Mouse (Mus musculus) lung, embryonic 14.5 days (tissue): ENCODE data around the gene Arid1b. TPM values are rescaled to one million over a fixed set of nuclear protein-coding genes. Genes with fewer than 3 reads are reported as not detected.
A peak's percentile ranks its signal among the peaks of the same experiment; 100 is the strongest.

Experiments used
- ATAC-seq: fragments of 200-750 bp; cut with Nextera tagmentation; 2 replicates; pipeline ENCODE4 v1.8.0; 2017; ENCODE audit warnings: mild to moderate bottlenecking, moderate TSS enrichment, moderate library complexity; ENCODE audit not compliant: insufficient read depth
- DNase-seq: peaks from one replicate; pipeline ENCODE4 v3.0.0-alpha.2; 2015
- H3K27ac ChIP-seq: fragments of 300-500 bp; sonication (generic); 2 replicates; pipeline ENCODE4 v1.5.1; 2014; ENCODE audit warnings: low read depth, mild to moderate bottlenecking, moderate library complexity
- H3K27me3 ChIP-seq: fragments of 300-500 bp; sonication (generic); 2 replicates; pipeline ENCODE4 v1.6.1; 2014; ENCODE audit warnings: low read length, control low read depth; ENCODE audit not compliant: insufficient read depth
- H3K36me3 ChIP-seq: fragments of 300-500 bp; sonication (generic); 2 replicates; pipeline ENCODE4 v1.6.1; 2014; ENCODE audit warnings: control low read depth; ENCODE audit not compliant: insufficient read depth
- H3K4me1 ChIP-seq: fragments of 300-500 bp; sonication (generic); 2 replicates; pipeline ENCODE4 v1.6.1; 2014; ENCODE audit warnings: antibody characterized with exemption, control low read depth; ENCODE audit not compliant: insufficient read depth
- H3K4me2 ChIP-seq: fragments of 300-500 bp; sonication (generic); 2 replicates; pipeline ENCODE4 v1.6.1; 2014; ENCODE audit warnings: mild to moderate bottlenecking
- H3K4me3 ChIP-seq: fragments of 300-500 bp; sonication (generic); 2 replicates; pipeline ENCODE4 v1.5.1; 2014; ENCODE audit warnings: low read depth, low read length
- H3K9ac ChIP-seq: fragments of 300-500 bp; sonication (generic); 2 replicates; pipeline ENCODE4 v1.6.1; 2014
- H3K9me3 ChIP-seq: fragments of 300-500 bp; sonication (generic); 2 replicates; pipeline ENCODE4 v1.6.1; 2016; ENCODE audit warnings: low read depth, low read length, control low read depth
- CTCF ChIP-seq: IDR thresholded peaks from 2 replicates; pipeline ENCODE4 v1.5.1; 2016; ENCODE audit warnings: antibody characterized with exemption, low read depth
- WGBS: fragments of 180-500 bp; shearing (Covaris S2); extraction: QIAGEN DNeasy Blood & Tissue Kit; methylation state at CpG from one replicate; pipeline ENCODE4 v1.1.7; 2014; 5-methylcytosine and 5-hydroxymethylcytosine counted together
- polyA plus RNA-seq: library from polyadenylated mRNA; unstranded; fragments of >200 nt; fragmentation: Nextera tagmentation; extraction: Ambion mirVana; gene quantifications from 2 replicates; pipeline ENCODE4 v1.2.1, GENCODE M21; 2014

The Arid1b gene
- polyA plus RNA-seq, 1 experiment from 2014 or later: 17.3 TPM

DNA sequence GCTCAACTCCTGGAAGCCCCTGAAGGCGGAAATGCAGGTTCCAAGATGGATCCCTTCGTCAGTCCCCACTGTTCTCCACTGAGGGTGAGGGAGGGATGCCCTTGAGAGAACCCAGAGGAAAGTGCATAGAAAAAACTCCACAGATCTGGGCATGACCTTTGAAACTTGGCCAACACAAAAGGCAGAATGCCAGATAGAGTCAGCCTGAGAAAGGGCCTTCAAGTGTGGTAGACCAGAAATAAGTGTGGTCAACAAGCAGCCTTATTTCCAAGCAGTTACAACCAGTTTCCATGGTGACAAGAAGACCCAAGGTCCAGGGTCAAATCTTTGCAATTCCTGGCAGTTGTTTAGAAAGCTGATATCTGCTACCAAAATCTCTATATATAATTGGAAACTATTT lies 366.6 kb downstream of the Arid1b start:
- 71% methylated on average over 2 of the region's 2 CpGs for WGBS
- Histone ChIP-seq H3K4me2 (no peak overlapping the region), H3K4me3 (no peak overlapping the region), H3K36me3 (no peaks in the 10 kb centered on the region), H3K4me1 (no peaks in the 10 kb centered on the region), H3K27me3 (no peaks in the 10 kb centered on the region), H3K9me3 (no peaks in the 10 kb centered on the region), H3K9ac (no peak overlapping the region), H3K27ac (no peak overlapping the region)
- ATAC-seq (no peak), DNase-seq (no peak)
- no peak for TF ChIP-seq CTCF

DNA sequence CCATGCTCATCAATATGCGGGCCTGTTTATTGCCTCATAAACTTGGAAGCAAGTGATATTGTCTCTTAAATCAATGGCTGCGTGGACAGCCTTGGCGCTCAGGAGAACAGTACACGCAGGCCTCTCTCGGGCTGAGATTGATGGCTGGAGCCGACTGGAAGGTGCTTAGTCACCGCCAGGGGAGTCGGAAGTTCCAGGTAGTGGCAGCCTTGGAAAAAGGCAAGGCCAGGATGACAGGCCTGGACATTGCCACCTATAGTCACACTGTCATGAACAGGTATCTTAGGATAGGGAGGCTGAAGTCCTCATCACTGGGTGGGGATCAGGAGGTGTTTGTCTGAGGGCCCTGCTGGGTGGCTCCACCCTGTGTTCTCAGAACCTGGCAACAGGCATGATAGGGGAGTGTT lies 371.9 kb downstream of the Arid1b start:
- Histone ChIP-seq H3K9ac (no peak overlapping the region), H3K36me3 (no peaks in the 10 kb centered on the region), H3K27me3 (no peaks in the 10 kb centered on the region), H3K4me1 (no peaks in the 10 kb centered on the region), H3K4me2 (no peak overlapping the region), H3K27ac (no peak overlapping the region), H3K4me3 (no peak overlapping the region), H3K9me3 (no peaks in the 10 kb centered on the region)
- 60% methylated on average over 8 of the region's 8 CpGs for WGBS
- DNase-seq (no peak), ATAC-seq (no peak)
- TF ChIP-seq CTCF: no peak

DNA sequence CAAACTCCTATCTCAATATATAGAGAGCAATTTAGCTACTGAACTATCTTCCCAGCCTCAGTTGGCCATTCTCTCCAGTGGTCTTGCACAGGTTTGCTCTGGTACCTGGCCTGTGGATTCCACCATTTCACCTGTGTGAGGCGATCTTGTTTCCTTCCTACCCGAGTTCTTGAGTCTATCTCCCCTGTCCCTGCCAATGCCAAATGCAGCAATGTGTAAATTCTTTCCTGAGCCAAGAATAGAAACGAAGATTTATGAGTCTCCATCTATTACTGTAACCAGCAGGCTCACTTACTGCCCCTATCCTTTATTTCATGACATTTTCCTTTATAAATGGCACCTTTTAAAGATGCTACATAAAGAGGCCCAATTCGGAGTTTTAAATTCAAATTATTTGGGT lies 376.9 kb downstream of the Arid1b start:
- WGBS: 72% methylated on average over 4 of the region's 4 CpGs
- Histone ChIP-seq H3K4me1 (no peaks in the 10 kb centered on the region), H3K4me3 (no peak overlapping the region), H3K36me3 (no peaks in the 10 kb centered on the region), H3K4me2 (no peak overlapping the region), H3K9me3 (no peaks in the 10 kb centered on the region), H3K27ac (no peak overlapping the region), H3K27me3 (no peaks in the 10 kb centered on the region), H3K9ac (no peak overlapping the region)
- ATAC-seq (no peak), DNase-seq (no peak)
- no peak for TF ChIP-seq CTCF

DNA sequence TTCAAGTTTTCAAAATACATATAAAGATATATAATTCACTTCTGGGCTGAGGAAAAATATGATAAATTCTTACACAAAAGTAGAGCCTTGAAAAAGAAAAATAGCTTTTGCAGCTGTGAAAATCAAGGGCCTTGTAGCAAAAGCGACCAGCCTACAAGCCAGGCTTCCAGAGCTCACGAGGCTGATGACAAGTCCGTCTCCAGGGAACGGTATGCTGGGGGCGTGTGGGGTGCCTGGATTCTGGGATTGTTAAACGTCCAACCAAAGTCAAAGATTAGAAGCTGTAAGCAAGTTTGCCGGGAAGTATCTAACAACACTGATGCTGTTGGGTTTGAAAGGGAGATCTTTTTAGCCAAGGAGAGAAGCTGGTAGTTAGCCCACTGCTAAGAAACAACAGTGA lies 377.4 kb downstream of the Arid1b start:
- no peaks in the 10 kb centered on the region for H3K4me1 ChIP-seq
- ATAC-seq (no peak), DNase-seq (no peak)
- H3K27me3 ChIP-seq: no peaks in the 10 kb centered on the region
- no peak for TF ChIP-seq CTCF
- H3K4me3 ChIP-seq: no peak overlapping the region
- H3K9me3 ChIP-seq: no peaks in the 10 kb centered on the region
- H3K36me3 ChIP-seq: no peaks in the 10 kb centered on the region
- WGBS: 53% methylated on average over 7 of the region's 7 CpGs
- no peak overlapping the region for H3K4me2 ChIP-seq
- no peak overlapping the region for H3K27ac ChIP-seq
- no peak overlapping the region for H3K9ac ChIP-seq

DNA sequence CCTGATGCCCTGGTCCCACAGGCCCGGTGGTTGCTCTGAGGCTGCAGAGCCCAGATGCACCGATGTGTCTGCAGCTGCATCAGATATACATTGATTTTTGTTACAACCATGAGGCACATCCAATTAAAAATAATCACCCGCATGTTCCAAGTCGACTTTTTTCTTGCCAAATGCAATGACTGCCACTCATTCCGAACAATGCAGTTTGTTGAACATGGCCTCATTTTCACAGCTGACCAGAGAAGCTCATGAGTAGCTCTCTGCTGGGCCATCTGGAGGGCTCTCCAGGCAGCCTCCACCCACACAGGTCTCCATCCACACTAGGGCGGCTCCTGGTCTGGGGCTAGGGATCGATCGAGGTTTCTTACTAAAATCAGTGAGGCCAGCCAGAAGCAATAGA lies 378.8 kb downstream of the Arid1b start:
- 80% methylated on average over 8 of the region's 8 CpGs for WGBS
- Histone ChIP-seq H3K4me3 (no peak overlapping the region), H3K27ac (no peak overlapping the region), H3K4me1 (no peaks in the 10 kb centered on the region), H3K27me3 (no peaks in the 10 kb centered on the region), H3K9ac (no peak overlapping the region), H3K36me3 (no peaks in the 10 kb centered on the region), H3K9me3 (no peaks in the 10 kb centered on the region), H3K4me2 (no peak overlapping the region)
- DNase-seq: no peak
- no peak for ATAC-seq
- TF ChIP-seq CTCF: no peak

DNA sequence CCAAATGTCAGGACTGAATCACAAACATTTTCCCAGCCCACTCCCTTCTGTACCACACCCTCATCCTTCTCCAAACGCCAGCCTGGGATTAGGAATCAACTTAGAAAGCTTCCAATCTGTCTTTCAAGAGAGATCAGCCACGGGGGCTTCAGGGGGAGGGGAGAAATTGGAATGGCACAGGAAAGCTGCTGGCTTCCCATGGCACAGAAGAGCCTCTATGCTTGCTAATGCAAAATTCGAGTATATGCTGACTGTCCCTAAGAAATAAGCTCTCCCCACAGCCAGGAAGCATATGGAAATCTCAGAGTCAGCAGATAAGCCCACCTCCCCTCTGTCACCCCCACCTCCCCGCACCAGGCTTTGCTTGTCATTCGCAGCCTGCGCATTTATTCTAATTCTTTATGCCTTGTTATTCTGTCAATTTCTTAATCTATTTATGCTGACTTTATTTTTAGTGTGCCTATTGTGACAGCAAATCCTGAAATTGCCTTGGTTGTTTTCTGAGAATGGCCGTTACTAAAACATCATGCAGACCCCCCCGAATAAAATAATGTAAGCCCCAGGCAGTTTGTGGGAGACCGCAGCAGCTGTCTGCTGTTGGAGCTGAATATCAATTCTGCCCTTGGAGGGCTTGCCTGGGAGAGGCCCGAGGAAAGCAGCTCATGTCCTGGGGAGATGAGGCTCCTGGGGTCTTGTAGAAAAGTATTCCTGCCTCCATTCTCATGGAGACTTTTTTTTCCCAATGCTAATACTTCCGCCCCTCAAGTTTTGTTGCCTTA lies 383.2 kb downstream of the Arid1b start:
- Histone ChIP-seq H3K27me3 (no peaks in the 10 kb centered on the region), H3K9ac (no peak overlapping the region), H3K4me1 (no peaks in the 10 kb centered on the region), H3K36me3 (no peaks in the 10 kb centered on the region), H3K4me2 (no peak overlapping the region), H3K9me3 (no peaks in the 10 kb centered on the region), H3K27ac (no peak overlapping the region), H3K4me3 (no peak overlapping the region)
- DNase-seq (no peak), ATAC-seq (no peak)
- TF ChIP-seq CTCF: no peak
- 29% methylated on average over 11 of the region's 11 CpGs for WGBS

DNA sequence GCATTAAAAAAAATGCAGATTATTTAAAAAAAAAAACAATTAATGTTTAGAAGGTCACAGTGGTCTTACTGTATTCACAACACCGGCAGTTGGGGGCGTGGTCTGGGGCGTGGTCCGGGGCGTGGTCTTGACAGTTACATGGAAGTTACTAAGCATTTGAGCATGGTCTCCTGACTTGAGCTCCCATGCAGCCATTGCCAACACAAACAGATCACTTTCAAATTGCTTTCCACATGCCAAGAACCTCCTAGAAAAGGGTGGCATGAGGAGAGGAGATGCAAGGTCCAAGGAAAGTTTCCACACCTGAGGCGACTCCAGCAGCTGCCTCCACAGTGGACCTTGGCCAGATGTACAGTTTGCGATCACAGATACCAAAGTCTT lies 383.8 kb downstream of the Arid1b start:
- ATAC-seq (no peak), DNase-seq (peak; percentile 32)
- no peaks in the 10 kb centered on the region for H3K9me3 ChIP-seq
- H3K9ac ChIP-seq: no peak overlapping the region
- H3K4me2 ChIP-seq: no peak overlapping the region
- no peak for TF ChIP-seq CTCF
- no peaks in the 10 kb centered on the region for H3K27me3 ChIP-seq
- H3K4me1 ChIP-seq: no peaks in the 10 kb centered on the region
- H3K27ac ChIP-seq: no peak overlapping the region
- H3K4me3 ChIP-seq: no peak overlapping the region
- no peaks in the 10 kb centered on the region for H3K36me3 ChIP-seq
- 29% methylated on average over 7 of the region's 7 CpGs for WGBS
